Mouse (Mus musculus): ENCODE results near the gene Blvrb. TPM values are rescaled to one million over a fixed set of nuclear protein-coding genes. Genes with fewer than 3 reads are reported as not detected.

Gene Blvrb
- polyA plus RNA-seq, 1 experiment from 2014 or later, result 16.8 TPM

- Histone ChIP-seq H3K36me3 (ENCODE audit: control insufficient read depth, insufficient read depth) (no peaks in the 10 kb centered on the region), H3K4me2 (ENCODE audit: low read length) (no peak overlapping the region), H3K4me1 (replicated peaks; ENCODE audit: control insufficient read depth, insufficient read depth, low read length) (no peaks in the 10 kb centered on the region), H3K27me3 (replicated peaks; ENCODE audit: control insufficient read depth, insufficient read depth, low read length) (no peaks in the 10 kb centered on the region), H3K27ac (ENCODE audit: low read length) (no peak overlapping the region), H3K4me3 (replicated peaks; ENCODE audit: low read length) (no peak overlapping the region), H3K9me3 (ENCODE audit: control insufficient read depth, low read length) (no peaks in the 10 kb centered on the region), H3K9ac (replicated peaks; ENCODE audit: low read depth, low read length) (no peak overlapping the region)
- 79% methylated on average over 4 of the region's 4 CpGs for WGBS
- ATAC-seq, result no peak
These were observed 10.8 kb downstream of the Blvrb start for GRCm38 (mm10) chr7:27458614-27459013.

DNA sequence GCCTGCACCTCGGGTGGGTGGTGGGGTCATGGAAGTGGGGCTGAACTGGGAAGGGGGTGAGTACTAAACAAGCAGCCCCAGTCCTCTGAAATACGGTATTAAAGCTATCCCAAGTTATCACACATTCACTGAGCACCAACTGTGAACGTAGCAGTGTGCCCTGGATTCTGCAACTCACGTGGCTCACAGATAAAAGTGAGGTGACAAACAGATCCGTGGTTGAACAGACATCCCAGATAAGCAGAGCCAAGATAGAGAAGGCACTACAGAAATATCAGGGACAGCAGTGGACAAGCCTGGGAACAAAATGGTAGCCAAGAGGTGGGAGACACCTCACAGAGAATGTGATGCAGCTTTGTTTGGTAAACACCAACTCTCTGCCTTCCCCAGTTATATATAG lies 11.9 kb downstream of the Blvrb start:
- no peak overlapping the region for H3K9ac ChIP-seq (replicated peaks; ENCODE audit: low read depth, low read length)
- H3K27ac ChIP-seq (ENCODE audit: low read length), result no peak overlapping the region
- H3K4me3 ChIP-seq (replicated peaks; ENCODE audit: low read length), result no peak overlapping the region
- ATAC-seq, result no peak
- no peaks in the 10 kb centered on the region for H3K9me3 ChIP-seq (ENCODE audit: control insufficient read depth, low read length)
- WGBS, result 92% methylated on average over 5 of the region's 5 CpGs
- no peak overlapping the region for H3K4me2 ChIP-seq (ENCODE audit: low read length)
- no peaks in the 10 kb centered on the region for H3K27me3 ChIP-seq (replicated peaks; ENCODE audit: control insufficient read depth, insufficient read depth, low read length)
- no peaks in the 10 kb centered on the region for H3K4me1 ChIP-seq (replicated peaks; ENCODE audit: control insufficient read depth, insufficient read depth, low read length)
- H3K36me3 ChIP-seq (ENCODE audit: control insufficient read depth, insufficient read depth), result no peaks in the 10 kb centered on the region

DNA sequence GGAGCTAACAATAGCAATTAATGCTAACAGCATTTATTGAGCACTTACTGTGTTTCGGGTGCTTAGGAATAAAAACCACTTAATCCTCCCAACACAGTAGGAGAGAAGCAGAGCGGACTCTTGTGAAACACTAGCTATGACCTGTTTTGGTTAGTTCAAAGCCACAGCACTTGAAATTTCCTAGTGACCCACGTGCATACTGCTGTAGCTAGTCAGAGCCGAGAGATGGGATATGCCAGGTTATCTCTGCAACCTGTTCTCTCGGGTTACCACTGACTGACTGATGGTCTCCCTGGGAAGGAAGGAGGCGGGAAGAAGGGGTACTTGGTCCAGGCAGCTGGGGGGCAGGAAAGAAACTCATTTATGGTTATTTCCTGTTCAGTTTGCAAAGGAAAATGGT lies 12.7 kb downstream of the Blvrb start:
- H3K4me1 ChIP-seq (replicated peaks; ENCODE audit: control insufficient read depth, insufficient read depth, low read length), result no peaks in the 10 kb centered on the region
- no peaks in the 10 kb centered on the region for H3K36me3 ChIP-seq (ENCODE audit: control insufficient read depth, insufficient read depth)
- no peak overlapping the region for H3K9ac ChIP-seq (replicated peaks; ENCODE audit: low read depth, low read length)
- no peak overlapping the region for H3K4me2 ChIP-seq (ENCODE audit: low read length)
- no peaks in the 10 kb centered on the region for H3K9me3 ChIP-seq (ENCODE audit: control insufficient read depth, low read length)
- H3K27ac ChIP-seq (ENCODE audit: low read length), result no peak overlapping the region
- H3K4me3 ChIP-seq (replicated peaks; ENCODE audit: low read length), result no peak overlapping the region
- ATAC-seq, result no peak
- 92% methylated on average over 6 of the region's 6 CpGs for WGBS
- H3K27me3 ChIP-seq (replicated peaks; ENCODE audit: control insufficient read depth, insufficient read depth, low read length), result no peaks in the 10 kb centered on the region

- H3K27ac ChIP-seq (ENCODE audit: low read length), result no peak overlapping the region
- H3K9ac ChIP-seq (replicated peaks; ENCODE audit: low read depth, low read length), result no peak overlapping the region
- H3K4me2 ChIP-seq (ENCODE audit: low read length), result no peak overlapping the region
- H3K36me3 ChIP-seq (ENCODE audit: control insufficient read depth, insufficient read depth), result no peaks in the 10 kb centered on the region
- peaks cover 5% of the 10 kb centered on the region for H3K4me1 ChIP-seq (replicated peaks; ENCODE audit: control insufficient read depth, insufficient read depth, low read length)
- no peaks in the 10 kb centered on the region for H3K27me3 ChIP-seq (replicated peaks; ENCODE audit: control insufficient read depth, insufficient read depth, low read length)
- no peak for ATAC-seq
- WGBS, result 29% methylated on average over 4 of the region's 4 CpGs
- no peak overlapping the region for H3K4me3 ChIP-seq (replicated peaks; ENCODE audit: low read length)
- no peaks in the 10 kb centered on the region for H3K9me3 ChIP-seq (ENCODE audit: control insufficient read depth, low read length)
These were observed 19.9 kb downstream of the Blvrb start for GRCm38 (mm10) chr7:27467648-27468047.

- no peak overlapping the region for H3K4me3 ChIP-seq (replicated peaks; ENCODE audit: low read length)
- no peak for ATAC-seq
- no peak overlapping the region for H3K9ac ChIP-seq (replicated peaks; ENCODE audit: low read depth, low read length)
- H3K9me3 ChIP-seq (ENCODE audit: control insufficient read depth, low read length), result no peaks in the 10 kb centered on the region
- WGBS, result 89% methylated on average over 11 of the region's 11 CpGs
- no peaks in the 10 kb centered on the region for H3K27me3 ChIP-seq (replicated peaks; ENCODE audit: control insufficient read depth, insufficient read depth, low read length)
- H3K4me2 ChIP-seq (ENCODE audit: low read length), result no peak overlapping the region
- H3K27ac ChIP-seq (ENCODE audit: low read length), result no peak overlapping the region
- peaks cover 11% of the 10 kb centered on the region for H3K4me1 ChIP-seq (replicated peaks; ENCODE audit: control insufficient read depth, insufficient read depth, low read length)
- H3K36me3 ChIP-seq (ENCODE audit: control insufficient read depth, insufficient read depth), result no peaks in the 10 kb centered on the region
These were observed 23.8 kb downstream of the Blvrb start for GRCm38 (mm10) chr7:27471390-27472120.

GRCm38 (mm10) chr7:27472596-27472995 lies 24.8 kb downstream of the Blvrb start:
- Histone ChIP-seq H3K4me3 (replicated peaks; ENCODE audit: low read length) (peak overlapping the region; percentile 66), H3K27me3 (replicated peaks; ENCODE audit: control insufficient read depth, insufficient read depth, low read length) (no peaks in the 10 kb centered on the region), H3K4me2 (ENCODE audit: low read length) (peak overlapping the region; percentile 75), H3K27ac (ENCODE audit: low read length) (peak overlapping the region; percentile 60), H3K9me3 (ENCODE audit: control insufficient read depth, low read length) (no peaks in the 10 kb centered on the region), H3K9ac (replicated peaks; ENCODE audit: low read depth, low read length) (no peak overlapping the region), H3K36me3 (ENCODE audit: control insufficient read depth, insufficient read depth) (no peaks in the 10 kb centered on the region), H3K4me1 (replicated peaks; ENCODE audit: control insufficient read depth, insufficient read depth, low read length) (peaks cover 11% of the 10 kb centered on the region)
- no peak for ATAC-seq
- WGBS, result 39% methylated on average over 7 of the region's 7 CpGs

DNA sequence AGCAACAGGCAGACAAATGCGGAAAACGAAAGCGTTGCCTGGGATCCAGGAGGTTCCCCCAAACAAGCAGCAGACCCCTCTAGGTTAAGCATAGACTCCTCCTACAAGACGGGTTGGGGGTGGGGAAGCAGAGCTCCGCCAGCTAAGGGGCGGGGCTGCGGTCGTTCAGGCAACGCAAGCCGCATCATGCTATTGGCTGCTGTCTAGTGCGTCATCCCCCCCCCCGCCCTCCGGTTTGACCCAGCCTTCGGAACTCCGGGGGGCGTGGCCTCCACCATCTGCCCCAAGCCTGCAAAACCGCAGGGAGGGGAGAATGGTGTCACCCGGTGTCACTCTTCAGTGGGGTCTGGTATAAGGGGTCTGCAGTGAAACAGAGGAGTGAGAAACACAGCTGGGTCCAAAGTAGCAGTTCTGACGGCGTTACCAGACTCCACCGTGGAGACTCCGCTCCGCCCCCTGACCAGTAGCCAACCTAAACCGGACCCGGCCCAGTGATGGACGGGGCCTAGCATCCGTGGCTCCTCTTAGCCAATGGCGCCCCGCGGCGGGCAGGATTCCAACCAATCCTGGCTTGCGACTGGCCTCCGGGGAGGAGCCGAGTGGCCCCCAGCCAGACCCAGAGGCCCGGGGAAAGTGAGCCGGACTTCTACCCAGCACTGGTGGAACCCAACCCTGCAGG lies 25.5 kb downstream of the Blvrb start, which contains the start of gene Sertad3:
Sertad3 (plus strand) TSS at position 613 of the 679 bp plus-strand sequence.
- Histone ChIP-seq H3K4me3 (replicated peaks; ENCODE audit: low read length) (peak within 1 kb of the TSS; percentile 66), H3K9ac (replicated peaks; ENCODE audit: low read depth, low read length) (peak within 1 kb of the TSS; percentile 60), H3K9me3 (ENCODE audit: control insufficient read depth, low read length) (no peaks in the 10 kb centered on the region), H3K27ac (ENCODE audit: low read length) (peak within 1 kb of the TSS; percentile 84), H3K4me1 (replicated peaks; ENCODE audit: control insufficient read depth, insufficient read depth, low read length) (peaks cover 11% of the 10 kb centered on the region), H3K4me2 (ENCODE audit: low read length) (peak within 1 kb of the TSS; percentile 75), H3K27me3 (replicated peaks; ENCODE audit: control insufficient read depth, insufficient read depth, low read length) (no peaks in the 10 kb centered on the region), H3K36me3 (ENCODE audit: control insufficient read depth, insufficient read depth) (no peaks in the 10 kb centered on the region)
- under 1% methylated on average over 36 of the region's 36 CpGs for WGBS
- ATAC-seq, result peak; percentile 89

DNA sequence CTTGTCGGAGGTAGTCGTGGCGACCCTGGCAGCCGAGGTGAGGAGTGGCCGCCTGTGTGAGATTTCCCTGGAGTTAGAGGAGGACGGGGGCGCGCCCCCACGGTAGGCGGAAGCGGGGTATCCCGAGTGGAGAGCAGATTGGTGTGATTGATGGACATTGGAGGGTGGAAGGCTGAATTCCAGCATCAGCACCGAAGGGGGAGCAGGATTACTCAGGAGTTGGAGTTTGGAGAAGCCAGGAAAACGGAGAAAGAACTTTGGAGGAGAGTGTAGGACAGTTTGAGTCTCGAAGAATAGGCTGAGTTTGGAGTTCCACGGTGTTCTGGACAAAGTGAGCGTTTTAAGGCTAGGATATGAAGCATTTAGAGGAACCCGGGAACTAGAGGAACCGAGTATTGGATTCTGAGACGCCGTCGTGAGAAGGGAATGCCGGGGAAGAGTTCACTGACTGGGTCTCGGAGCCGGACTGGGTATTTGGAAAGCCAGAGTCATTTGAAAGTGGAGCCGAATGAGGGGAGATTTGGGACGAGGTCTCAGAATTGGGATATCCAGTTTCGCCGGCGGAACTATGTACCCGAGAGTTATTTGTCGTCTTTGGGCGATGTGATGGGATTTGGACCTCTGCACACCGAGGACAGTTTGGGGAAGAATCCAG lies 26.2 kb downstream of the Blvrb start:
- H3K27me3 ChIP-seq (replicated peaks; ENCODE audit: control insufficient read depth, insufficient read depth, low read length), result no peaks in the 10 kb centered on the region
- H3K4me2 ChIP-seq (ENCODE audit: low read length), result peak overlapping the region; percentile 75
- H3K4me1 ChIP-seq (replicated peaks; ENCODE audit: control insufficient read depth, insufficient read depth, low read length), result peaks cover 11% of the 10 kb centered on the region
- peak overlapping the region; percentile 66 for H3K4me3 ChIP-seq (replicated peaks; ENCODE audit: low read length)
- ATAC-seq, result no peak
- peak overlapping the region; percentile 60 for H3K9ac ChIP-seq (replicated peaks; ENCODE audit: low read depth, low read length)
- no peaks in the 10 kb centered on the region for H3K9me3 ChIP-seq (ENCODE audit: control insufficient read depth, low read length)
- peak overlapping the region; percentile 84 for H3K27ac ChIP-seq (ENCODE audit: low read length)
- no peaks in the 10 kb centered on the region for H3K36me3 ChIP-seq (ENCODE audit: control insufficient read depth, insufficient read depth)
- under 1% methylated on average over 34 of the region's 34 CpGs for WGBS

GRCm38 (mm10) chr7:27474490-27474954 lies 26.7 kb downstream of the Blvrb start:
- peak overlapping the region; percentile 66 for H3K4me3 ChIP-seq (replicated peaks; ENCODE audit: low read length)
- peak overlapping the region; percentile 84 for H3K27ac ChIP-seq (ENCODE audit: low read length)
- H3K36me3 ChIP-seq (ENCODE audit: control insufficient read depth, insufficient read depth), result no peaks in the 10 kb centered on the region
- WGBS, result 0% methylated on average over 23 of the region's 23 CpGs
- H3K4me1 ChIP-seq (replicated peaks; ENCODE audit: control insufficient read depth, insufficient read depth, low read length), result peaks cover 11% of the 10 kb centered on the region
- no peaks in the 10 kb centered on the region for H3K27me3 ChIP-seq (replicated peaks; ENCODE audit: control insufficient read depth, insufficient read depth, low read length)
- ATAC-seq, result peak; percentile 95
- H3K9ac ChIP-seq (replicated peaks; ENCODE audit: low read depth, low read length), result peak overlapping the region; percentile 60
- peak overlapping the region; percentile 75 for H3K4me2 ChIP-seq (ENCODE audit: low read length)
- no peaks in the 10 kb centered on the region for H3K9me3 ChIP-seq (ENCODE audit: control insufficient read depth, low read length)
